Mouse (Mus musculus) kidney, postnatal 25 days (tissue): ENCODE data around the gene Rom1.
A peak's percentile ranks its signal among the peaks of the same experiment; 100 is the strongest.

Experiments
- DNase-seq, 2 experiments: peaks; one replicate each; pipeline ENCODE4 v3.0.0; 2021; ENCODE audit warnings: mixed read lengths in 2 of 2

Rom1 gene

DNA sequence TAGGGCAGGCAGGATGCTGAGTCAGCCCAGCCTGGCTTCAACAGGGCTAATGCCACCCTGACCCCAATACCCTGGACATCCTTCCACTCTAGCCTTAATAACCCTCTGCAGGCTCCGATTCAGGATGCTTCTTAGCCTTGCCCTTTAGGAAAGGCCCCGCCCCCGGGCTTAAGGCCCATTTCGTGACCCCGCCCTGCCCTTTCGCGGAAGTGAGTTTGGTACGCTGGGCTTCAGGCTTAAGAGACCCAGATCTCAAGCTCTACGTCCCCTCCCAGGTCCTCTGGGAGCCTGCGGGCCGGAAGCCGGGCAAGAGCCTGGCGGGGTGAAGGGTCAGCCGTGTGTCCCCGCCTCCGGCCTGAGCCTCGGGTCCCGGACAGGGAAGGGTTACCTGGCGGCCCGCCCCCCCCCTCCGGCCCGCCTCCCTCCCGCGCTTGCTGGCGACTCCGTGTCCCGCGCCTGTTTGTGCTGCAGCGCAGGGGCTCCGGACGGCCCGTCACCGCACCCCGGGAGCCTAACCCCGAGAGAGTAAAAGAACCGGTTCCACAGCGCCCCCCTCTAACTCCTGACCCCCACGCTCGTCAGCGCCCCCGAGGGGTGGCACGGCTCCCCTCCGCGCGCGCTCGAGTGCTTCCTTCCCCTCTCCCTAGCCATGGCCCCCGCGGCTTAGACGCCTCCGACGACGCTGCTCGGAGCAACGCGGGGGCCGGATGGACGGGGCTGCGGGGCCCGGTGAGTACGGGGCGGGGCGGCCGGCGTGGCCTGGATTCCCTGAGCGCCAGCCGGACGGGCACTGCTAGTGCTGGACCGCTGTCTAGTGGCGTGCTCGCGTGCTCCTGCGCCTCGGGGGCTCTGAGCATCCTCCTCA, at the start of gene Rom1, which contains the start of gene Eml3:
Gene Rom1 (minus strand): TSS at position 133 of the 865 bp plus-strand sequence.
Gene Eml3 (plus strand): TSS at position 329 of the 865 bp plus-strand sequence.
- peak; percentile 94 to 95 for DNase-seq

DNA sequence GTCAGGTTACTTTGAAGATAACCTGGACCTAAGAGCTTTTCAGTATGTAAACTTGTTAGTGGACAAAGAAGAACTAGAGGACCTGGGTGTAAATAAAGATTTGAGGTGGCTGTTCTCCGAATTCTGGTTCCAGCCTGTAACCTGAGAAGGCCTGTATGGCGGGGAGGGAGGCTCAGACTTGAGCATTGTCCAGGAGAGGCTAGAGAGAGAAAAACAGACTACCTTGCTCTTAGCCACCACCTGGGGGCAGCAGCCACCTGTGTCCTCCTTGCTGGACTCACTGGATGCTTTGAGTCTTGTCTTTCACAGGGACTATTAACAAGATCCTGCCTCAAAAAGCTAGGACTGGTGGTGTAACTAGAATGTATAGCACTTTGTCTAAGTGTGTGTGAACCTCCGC, 47.4 kb upstream of the Rom1 start:
- peak; percentile 67 to 68 for DNase-seq

DNA sequence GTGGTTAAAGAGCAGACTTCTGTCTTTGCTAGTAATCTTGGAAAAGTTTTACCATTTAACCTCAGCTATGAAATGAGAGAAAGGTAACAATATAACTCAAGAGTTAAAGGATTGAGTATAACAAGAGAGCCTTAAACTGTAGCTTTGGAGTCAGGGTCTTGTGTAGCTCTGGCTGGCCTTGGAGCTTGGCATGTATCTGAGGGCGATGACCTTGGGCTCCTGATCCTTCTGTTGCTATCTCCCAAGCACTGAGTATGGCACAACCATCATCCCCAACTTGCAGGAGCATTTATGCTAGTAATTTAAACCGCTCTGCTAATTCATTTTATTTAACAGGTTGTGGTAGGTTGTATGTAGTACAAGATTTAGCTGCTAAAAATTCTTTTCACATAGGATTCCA, 46.3 kb upstream of the Rom1 start:
- DNase-seq, result no peak

DNA sequence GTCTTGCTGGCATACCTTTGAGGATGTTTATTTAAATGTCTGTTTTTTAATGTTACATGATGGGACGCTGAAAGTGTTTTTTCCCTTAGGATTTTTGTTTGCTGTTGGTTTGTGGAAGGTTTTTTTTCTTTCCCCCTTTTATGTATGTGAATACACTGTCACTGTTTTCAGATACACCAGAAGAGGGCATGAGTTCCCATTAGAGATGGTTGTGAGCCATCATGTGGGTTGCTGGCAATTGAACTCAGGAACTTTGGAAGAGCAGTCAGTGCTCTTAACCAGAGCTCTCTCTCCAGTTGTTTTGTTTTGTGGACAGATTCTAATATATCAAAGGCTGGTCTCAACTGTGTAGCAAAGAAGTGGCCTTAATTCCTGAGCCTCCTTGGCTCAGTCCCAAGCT, 45.5 kb upstream of the Rom1 start:
- no peak for DNase-seq

GRCm38 (mm10) chr19:8972491-8972890, 43.3 kb upstream of the Rom1 start:
- peak in 1 of 2 experiments; percentile 63 for DNase-seq

- DNase-seq, result no peak
Observed at GRCm38 (mm10) chr19:8967893-8968292, 38.7 kb upstream of the Rom1 start.

DNA sequence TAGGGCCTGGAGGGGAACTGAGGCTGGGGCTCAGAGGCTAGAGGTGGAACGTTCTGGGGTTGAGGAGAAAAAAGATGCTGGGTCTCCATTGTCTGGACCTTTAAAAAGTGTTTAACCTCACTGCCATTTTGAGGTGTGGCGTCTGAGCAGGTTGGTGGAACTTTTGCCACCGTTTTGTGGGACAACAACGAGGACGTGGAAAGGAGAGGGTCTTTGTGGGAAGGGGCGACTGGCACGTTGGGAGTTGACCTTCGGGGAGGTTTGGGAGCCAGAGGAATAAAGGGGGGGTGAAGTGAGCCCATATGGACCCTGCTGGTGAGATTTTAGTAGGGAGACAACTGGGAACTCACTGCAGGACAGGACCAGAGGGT, 38.2 kb upstream of the Rom1 start:
- DNase-seq, result no peak

- peak; percentile 99 to 100 for DNase-seq
Observed at GRCm38 (mm10) chr19:8966590-8967372, 37.6 kb upstream of the Rom1 start, which contains the start of gene Eef1g. TSS of gene Eef1g (plus strand) at chr19:8967041.

GRCm38 (mm10) chr19:8966198-8966589, 37.0 kb upstream of the Rom1 start:
- peak in 1 of 2 experiments; percentile 51 for DNase-seq

DNA sequence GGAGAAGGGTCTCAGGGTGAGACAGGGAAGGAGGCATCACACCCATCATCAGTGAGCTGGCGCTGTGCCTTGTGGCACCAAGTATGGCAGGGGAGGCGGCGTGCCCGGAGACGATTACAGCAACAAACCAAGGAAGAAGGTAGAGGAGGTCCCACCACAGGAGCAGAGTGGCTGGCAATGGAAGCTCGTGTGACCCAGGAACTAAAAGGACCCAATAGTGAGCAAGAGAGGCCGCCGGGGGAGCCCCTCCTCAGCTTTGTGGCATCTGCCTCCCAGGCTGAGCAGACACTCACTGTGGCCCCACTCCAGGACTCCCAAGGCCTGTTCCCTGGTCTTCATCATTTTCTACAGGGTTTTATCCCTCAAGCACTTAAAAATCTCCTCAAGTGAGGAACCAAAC, 36.6 kb upstream of the Rom1 start:
- DNase-seq, result peak in 1 of 2 experiments; percentile 55

- peak in 1 of 2 experiments; percentile 48 for DNase-seq
Observed at GRCm38 (mm10) chr19:8965075-8965474, 35.9 kb upstream of the Rom1 start.

GRCm38 (mm10) chr19:8962256-8962655, 33.1 kb upstream of the Rom1 start:
- DNase-seq, result no peak

- DNase-seq, result no peak
Observed at GRCm38 (mm10) chr19:8954171-8954570, 25.0 kb upstream of the Rom1 start.

GRCm38 (mm10) chr19:8953135-8954039, 24.2 kb upstream of the Rom1 start, which contains the start of gene Tut1:
TSS of gene Tut1 (plus strand) at chr19:8953847.
- DNase-seq, result peak; percentile 94 to 95

DNA sequence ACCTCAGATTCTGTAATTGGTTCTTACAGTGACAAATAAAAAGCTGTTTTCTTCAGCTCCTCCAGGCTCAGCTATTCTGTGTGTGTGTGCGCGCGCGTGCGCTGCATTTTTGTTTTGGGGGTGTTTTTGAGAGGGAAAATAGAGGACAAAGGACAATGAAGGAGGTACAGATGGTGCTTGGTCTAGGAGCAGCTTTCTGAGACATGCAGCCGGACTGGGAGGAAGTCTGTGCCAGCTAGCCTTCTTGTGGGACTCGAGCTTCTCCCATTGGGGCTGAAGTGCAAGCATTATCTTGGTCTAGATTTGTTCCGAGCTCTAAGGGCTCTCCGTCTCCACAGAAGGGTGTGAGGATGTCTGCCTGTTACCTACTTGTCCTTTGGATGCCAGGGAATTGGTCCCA, 23.1 kb upstream of the Rom1 start:
- no peak for DNase-seq

DNA sequence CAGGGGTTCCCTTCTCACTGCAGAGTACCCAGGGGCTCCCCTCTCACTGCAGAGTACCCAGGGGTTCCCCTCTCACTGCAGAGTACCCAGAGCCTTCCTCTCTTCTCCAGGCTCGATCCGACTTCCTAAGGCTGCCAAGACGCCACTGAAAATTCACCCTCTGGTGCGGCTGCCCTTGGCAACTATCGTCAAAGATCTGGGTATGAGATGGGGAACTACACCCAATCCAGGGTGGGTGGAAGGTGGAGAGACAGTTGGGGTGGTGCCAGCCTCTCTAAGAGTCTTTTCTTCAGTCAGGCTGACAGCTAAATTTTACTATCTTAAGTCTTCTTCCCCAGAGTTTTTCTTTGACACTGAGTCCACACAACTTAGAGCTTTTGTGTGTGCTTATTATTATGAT, 21.0 kb upstream of the Rom1 start:
- no peak for DNase-seq

DNA sequence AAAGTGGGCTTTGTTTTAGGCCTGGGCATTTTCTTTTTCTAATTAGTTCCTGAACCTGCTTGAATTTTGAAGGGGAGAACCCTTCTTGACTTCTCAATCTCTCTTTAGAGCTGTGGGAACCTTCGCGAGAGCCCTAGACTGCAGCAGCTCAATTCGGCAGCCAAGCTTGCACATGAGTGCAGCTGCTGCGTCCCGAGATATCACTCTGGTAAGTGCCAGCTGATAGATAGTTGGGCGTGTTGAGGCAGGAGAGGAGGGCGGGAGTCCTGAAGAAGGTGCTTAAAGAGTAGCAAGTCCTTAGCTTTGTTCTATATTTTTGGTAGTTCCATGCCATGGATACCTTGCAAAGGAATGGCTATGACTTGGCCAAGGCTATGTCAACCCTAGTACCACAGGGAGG, 17.8 kb upstream of the Rom1 start:
- DNase-seq, result no peak

DNA sequence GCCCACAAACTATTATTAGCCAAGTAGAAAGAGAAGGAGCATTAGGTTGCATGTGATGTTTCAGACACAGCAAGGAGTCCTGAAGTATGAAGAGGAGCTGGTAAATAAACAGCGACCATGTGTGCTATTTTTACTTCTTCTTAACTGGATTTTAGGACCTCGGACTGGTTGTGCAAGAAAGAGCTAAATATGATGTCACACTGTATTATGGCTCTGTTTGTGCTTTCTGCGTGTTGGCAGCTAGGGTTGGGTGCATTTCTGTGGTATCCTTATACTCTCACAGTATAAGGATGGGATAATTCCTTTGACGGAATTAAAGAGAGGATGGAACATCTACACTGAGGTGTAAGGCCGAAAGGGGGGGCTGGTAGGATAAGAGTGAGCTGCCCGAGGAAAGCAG, 16.1 kb upstream of the Rom1 start:
- no peak for DNase-seq

- DNase-seq, result peak; percentile 89 to 90
Observed at GRCm38 (mm10) chr19:8944750-8945149, 15.6 kb upstream of the Rom1 start.

- peak in 1 of 2 experiments; percentile 57 for DNase-seq
Observed at GRCm38 (mm10) chr19:8944062-8944461, 14.9 kb upstream of the Rom1 start.

DNA sequence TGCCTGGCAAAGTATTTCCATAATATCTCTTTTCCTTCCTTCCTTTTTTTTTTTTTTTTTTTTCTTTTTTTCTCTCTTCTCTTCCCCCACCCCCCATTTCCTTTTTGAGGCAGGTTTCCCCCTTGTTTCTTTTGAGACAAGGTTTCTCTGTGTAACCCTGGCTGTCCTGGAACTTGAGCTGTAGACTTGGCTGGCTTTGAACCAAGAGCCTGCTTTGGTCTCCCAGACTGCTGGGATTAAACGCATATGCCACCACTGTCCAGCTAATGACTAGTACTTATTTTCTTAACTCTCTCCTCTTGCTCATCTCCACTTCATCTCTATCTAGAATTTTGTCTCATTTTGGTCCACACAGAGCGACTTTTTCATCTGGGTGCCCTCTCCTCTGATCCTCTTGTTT, 13.9 kb upstream of the Rom1 start:
- DNase-seq, result no peak

DNA sequence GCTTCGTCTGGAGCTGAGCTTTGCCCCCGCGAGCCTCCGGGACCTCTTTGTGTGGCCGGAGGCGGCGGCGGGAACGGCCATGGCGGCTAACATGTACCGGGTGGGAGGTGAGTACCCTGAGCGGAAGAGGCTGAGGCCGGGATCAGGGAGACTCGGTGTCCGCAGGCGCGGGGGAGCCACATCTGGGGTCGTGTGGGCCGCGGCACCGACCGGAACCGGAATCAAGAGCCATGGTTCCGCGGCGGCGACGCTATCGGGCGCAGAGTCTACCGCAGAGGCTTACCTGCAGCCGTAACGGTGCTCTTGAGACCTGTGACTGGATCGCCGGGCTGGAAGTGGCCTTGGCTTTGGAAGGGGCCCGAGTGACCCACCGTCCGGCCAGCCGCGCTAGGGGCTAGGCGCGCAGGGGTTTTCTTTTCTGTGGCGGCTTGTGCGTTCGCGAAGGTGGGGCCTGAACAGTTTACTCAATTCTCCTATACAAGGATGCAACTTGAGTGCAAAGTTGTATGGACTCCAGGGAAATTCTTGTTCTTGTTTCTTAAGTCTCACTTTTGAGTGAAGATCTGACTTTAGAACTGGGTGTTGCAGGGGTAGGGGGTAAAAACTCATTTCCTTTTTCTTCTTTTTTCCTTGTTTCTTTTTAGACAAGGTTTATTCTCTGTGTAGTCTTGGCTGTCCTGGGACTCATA, 13.3 kb upstream of the Rom1 start:
- peak; percentile 62 to 82 for DNase-seq
